Mouse (Mus musculus) heart, adult 18-20 months (tissue): Measurements from ENCODE around the gene S1pr5. TPM values are rescaled to one million over a fixed set of nuclear protein-coding genes. Genes with fewer than 3 reads are reported as not detected.
"Not testable (repeated sequence)": the region's sequence is repeated elsewhere in the genome, so short reads cannot be mapped to it uniquely, and the experiment has no call there.

ENCODE experiments used
- DNase-seq, 2 experiments: peaks; one replicate each; pipeline ENCODE4 v3.0.0; 2021 to 2022; ENCODE audit warnings: mixed read lengths in 1 of 2
- total RNA-seq, 2 experiments: library from RNA; stranded (reverse); gene quantifications; 2 replicates each; pipeline ENCODE4 v1.2.3; 2021

Gene S1pr5
- total RNA-seq, 2 experiments from 2014 or later = 0.89 to 1.5 TPM

- DNase-seq = no peak
Measured at GRCm38 (mm10) chr9:21204528-21205272, 43.5 kb downstream of the S1pr5 start.

- no peak for DNase-seq
Measured at GRCm38 (mm10) chr9:21204156-21204527, 44.1 kb downstream of the S1pr5 start.

GRCm38 (mm10) chr9:21198960-21199359 is 49.3 kb downstream of the S1pr5 start:
- no peak for DNase-seq

GRCm38 (mm10) chr9:21197981-21198380 is 50.3 kb downstream of the S1pr5 start:
- DNase-seq = no peak

GRCm38 (mm10) chr9:21196521-21197433 is 51.5 kb downstream of the S1pr5 start:
- no peak for DNase-seq

GRCm38 (mm10) chr9:21195736-21196505 is 52.3 kb downstream of the S1pr5 start:
- DNase-seq = not testable (repeated sequence)

- no peak for DNase-seq
Measured at GRCm38 (mm10) chr9:21194787-21195493, 53.3 kb downstream of the S1pr5 start.

- DNase-seq = no peak
Measured at GRCm38 (mm10) chr9:21193786-21194185, 54.5 kb downstream of the S1pr5 start.

Other genes starting within 250 kb of the S1pr5 start
- gene Mrpl4, start 245.7 kb downstream of the S1pr5 start, total RNA-seq = 100 to 1,000 TPM; 130 to 138 TPM
- gene Icam1, start 232.5 kb downstream of the S1pr5 start, total RNA-seq = 1 to 10 TPM; 8.7 to 9.1 TPM
- 1 to 10 TPM; 1.2 to 1.3 TPM for gene Icam4, start 219.1 kb downstream of the S1pr5 start, total RNA-seq
- gene Icam5, start 216.4 kb downstream of the S1pr5 start, total RNA-seq = not detected
- not detected for gene Zglp1, start 181.3 kb downstream of the S1pr5 start, total RNA-seq
- under 1 TPM; 0.30 to 0.33 TPM for gene Gm49373, start 175.3 kb downstream of the S1pr5 start, total RNA-seq
- gene Fdx1l, start 174.8 kb downstream of the S1pr5 start, total RNA-seq = 10 to 100 TPM; 39.1 to 48.3 TPM
- gene Gm38431, start 156.4 kb downstream of the S1pr5 start, total RNA-seq = under 1 TPM; 0.27 to 0.31 TPM
- 10 to 100 TPM; 22.5 to 23.9 TPM for gene Raver1, start 156.4 kb downstream of the S1pr5 start, total RNA-seq
- gene Tyk2, start 117.2 kb downstream of the S1pr5 start, total RNA-seq = 10 to 100 TPM in 1 of 2 experiments, 1 to 10 TPM in 1; 8.0 to 10.3 TPM
- gene Cdc37, start 98.5 kb downstream of the S1pr5 start, total RNA-seq = 100 to 1,000 TPM; 160 to 168 TPM
- 10 to 100 TPM; 52.5 to 59.1 TPM for gene Pde4a, start 82.7 kb downstream of the S1pr5 start, total RNA-seq
- gene Keap1, start 9.1 kb downstream of the S1pr5 start, total RNA-seq = 10 to 100 TPM; 43.1 to 44.5 TPM
- gene Atg4d, start 16.9 kb upstream of the S1pr5 start, total RNA-seq = 100 to 1,000 TPM in 1 of 2 experiments, 10 to 100 TPM in 1; 82.0 to 101 TPM
- gene Kri1, start 39.5 kb upstream of the S1pr5 start, total RNA-seq = 10 to 100 TPM; 10.6 to 17.2 TPM
- gene Cdkn2d, start 43.0 kb upstream of the S1pr5 start, total RNA-seq = 10 to 100 TPM; 14.3 to 15.9 TPM
- not detected for gene Ap1m2, start 63.9 kb upstream of the S1pr5 start, total RNA-seq
- 10 to 100 TPM; 74.0 to 81.4 TPM for gene Slc44a2, start 72.3 kb upstream of the S1pr5 start, total RNA-seq
- 10 to 100 TPM; 25.2 to 28.5 TPM for gene Ilf3, start 119.4 kb upstream of the S1pr5 start, total RNA-seq
- 10 to 100 TPM in 1 of 2 experiments, 1 to 10 TPM in 1; 7.7 to 11.3 TPM for gene Qtrt1, start 163.4 kb upstream of the S1pr5 start, total RNA-seq
- 10 to 100 TPM; 58.1 to 65.1 TPM for gene Dnm2, start 176.5 kb upstream of the S1pr5 start, total RNA-seq